Mouse (Mus musculus): ENCODE measurements around the gene Pgap2. TPM values are rescaled to one million over a fixed set of nuclear protein-coding genes. Genes with fewer than 3 reads are reported as not detected.
A peak's percentile ranks its signal among the peaks of the same experiment; 100 is the strongest.
"Not testable (repeated sequence)": the region's sequence is repeated elsewhere in the genome, so short reads cannot be mapped to it uniquely, and the experiment has no call there.

Gene Pgap2
- total and polyA plus RNA-seq, 3 experiments, result 18.3 to 38.5 (median 23.7) TPM

GRCm38 (mm10) chr7:102263020-102263419 lies 53.0 kb downstream of the Pgap2 start:
- Histone ChIP-seq H3K4me3 (replicated peaks in 1 of 3; ENCODE audit: low read depth in 2 of 3, low read length in 2 of 3, poor library complexity in 1 of 3) (no peak overlapping the region), H3K36me3 (replicated peaks in 1 of 2; ENCODE audit: control insufficient read depth in 1 of 2, insufficient read depth in 1 of 2, low read length in 1 of 2) (no peaks in the 10 kb centered on the region), H3K27ac (ENCODE audit: insufficient read depth, low read depth) (no peak overlapping the region), H3K27me3 (replicated peaks) (no peaks in the 10 kb centered on the region), H3K9me3 (replicated peaks; ENCODE audit: low read length) (no peaks in the 10 kb centered on the region), H3K4me2 (ENCODE audit: insufficient read depth, low read depth, poor library complexity, severe bottlenecking) (no peak overlapping the region), H3K4me1 (ENCODE audit: control insufficient read depth in 1 of 2, insufficient read depth in 2 of 2) (peaks cover 0 to 6% of the 10 kb centered on the region in 2 experiments; a peak in 1 of 4 replicates), H3K9ac (ENCODE audit: insufficient read depth, low read depth) (no peak overlapping the region), H3K79me2 (replicated peaks; ENCODE audit: control insufficient read depth, extremely low read depth, insufficient read depth, poor library complexity, severe bottlenecking) (no peaks in the 10 kb centered on the region)
- no peak for TF ChIP-seq NRF1 (IDR thresholded peaks at IDR 0.05; ENCODE audit: low read depth, low read length)
- no peak for TF ChIP-seq E2F4 (IDR thresholded peaks at IDR 0.05; ENCODE audit: insufficient replicate concordance, low read depth, low read length)
- no peak for TF ChIP-seq ZKSCAN1 (IDR thresholded peaks at IDR 0.05; ENCODE audit: borderline replicate concordance, low read depth, low read length)
- no peak for TF ChIP-seq ETS1 (conservative IDR thresholded peaks at IDR 0.05; ENCODE audit: low read depth, low read length)
- TF ChIP-seq RAD21 (IDR thresholded peaks at IDR 0.05; ENCODE audit: low read depth, low read length), result peak; percentile 32
- TF ChIP-seq CTCF (conservative IDR thresholded peaks at IDR 0.05 in 1 of 2, IDR thresholded peaks at IDR 0.05 in 1 of 2; ENCODE audit: low read depth in 2 of 2, low read length in 2 of 2), result peak in 1 of 2 experiments; percentile 51; a peak in 2 of 4 replicates
- TF ChIP-seq SMC3 (IDR thresholded peaks at IDR 0.05; ENCODE audit: low read depth, low read length), result peak; percentile 43
- no peak for DNase-seq (ENCODE audit: extremely low read depth)
- in situ Hi-C loops (cut with MboI; ENCODE audit: low pct_ligation_motif_present, low pct_unique_long_range_greater_than_20kb, low sequenced_read_pairs) (loop anchor here (25.0 kb wide), 1 partner anchor 601 kb away; the partner anchor contains the start of gene Clpb), dilution Hi-C loops (cut with MboI; ENCODE audit: extremely low pct_ligation_motif_present, extremely low pct_unique_long_range_greater_than_20kb, low sequenced_read_pairs) (no loop called here)

GRCm38 (mm10) chr7:102266021-102266400 lies 56.0 kb downstream of the Pgap2 start:
- in situ Hi-C loops (cut with MboI; ENCODE audit: low pct_ligation_motif_present, low pct_unique_long_range_greater_than_20kb, low sequenced_read_pairs), result loop anchor here (5.0 to 25.0 kb wide), 2 partner anchors 156 to 604 kb away; partner anchors contain the start of gene Clpb
- Histone ChIP-seq H3K4me1 (ENCODE audit: control insufficient read depth in 1 of 2, insufficient read depth in 2 of 2) (peaks cover 0 to 20% of the 10 kb centered on the region in 2 experiments; a peak in 2 of 4 replicates), H3K4me2 (ENCODE audit: insufficient read depth, low read depth, poor library complexity, severe bottlenecking) (peak overlapping the region; percentile 72; the same call in 1 of the 2 replicates), H3K9ac (ENCODE audit: insufficient read depth, low read depth) (peak overlapping the region; percentile 55; the same call in 1 of the 2 replicates)
- DNase-seq (ENCODE audit: extremely low read depth); H3K79me2 ChIP-seq (replicated peaks; ENCODE audit: control insufficient read depth, extremely low read depth, insufficient read depth, poor library complexity, severe bottlenecking); H3K9me3 ChIP-seq (replicated peaks; ENCODE audit: low read length); dilution Hi-C loops (cut with MboI; ENCODE audit: extremely low pct_ligation_motif_present, extremely low pct_unique_long_range_greater_than_20kb, low sequenced_read_pairs); H3K4me3 ChIP-seq (replicated peaks in 1 of 3; ENCODE audit: low read depth in 2 of 3, low read length in 2 of 3, poor library complexity in 1 of 3); H3K27ac ChIP-seq (ENCODE audit: insufficient read depth, low read depth); H3K27me3 ChIP-seq (replicated peaks); H3K36me3 ChIP-seq (replicated peaks in 1 of 2; ENCODE audit: control insufficient read depth in 1 of 2, insufficient read depth in 1 of 2, low read length in 1 of 2): not testable (repeated sequence)

GRCm38 (mm10) chr7:102266401-102267042 lies 56.5 kb downstream of the Pgap2 start:
- peaks cover 6% of the 10 kb centered on the region for H3K27me3 ChIP-seq (replicated peaks)
- H3K36me3 ChIP-seq (replicated peaks in 1 of 2; ENCODE audit: control insufficient read depth in 1 of 2, insufficient read depth in 1 of 2, low read length in 1 of 2), result peaks cover 0 to 5% of the 10 kb centered on the region in 2 experiments
- H3K4me3 ChIP-seq (replicated peaks in 1 of 3; ENCODE audit: low read depth in 2 of 3, low read length in 2 of 3, poor library complexity in 1 of 3), result peak overlapping the region; percentile 37 to 78 (median 64)
- H3K4me1 ChIP-seq (ENCODE audit: control insufficient read depth in 1 of 2, insufficient read depth in 2 of 2), result peaks cover 0 to 20% of the 10 kb centered on the region in 2 experiments; a peak in 2 of 4 replicates
- dilution Hi-C loops (cut with MboI; ENCODE audit: extremely low pct_ligation_motif_present, extremely low pct_unique_long_range_greater_than_20kb, low sequenced_read_pairs), result no loop called here
- H3K9me3 ChIP-seq (replicated peaks; ENCODE audit: low read length), result no peaks in the 10 kb centered on the region
- peak overlapping the region; percentile 72 for H3K4me2 ChIP-seq (ENCODE audit: insufficient read depth, low read depth, poor library complexity, severe bottlenecking)
- DNase-seq (ENCODE audit: extremely low read depth), result peak; percentile 71
- no peaks in the 10 kb centered on the region for H3K79me2 ChIP-seq (replicated peaks; ENCODE audit: control insufficient read depth, extremely low read depth, insufficient read depth, poor library complexity, severe bottlenecking)
- in situ Hi-C loops (cut with MboI; ENCODE audit: low pct_ligation_motif_present, low pct_unique_long_range_greater_than_20kb, low sequenced_read_pairs), result loop anchor here (5.0 to 25.0 kb wide), 2 partner anchors 156 to 604 kb away; partner anchors contain the start of gene Clpb
- peak overlapping the region; percentile 77 for H3K27ac ChIP-seq (ENCODE audit: insufficient read depth, low read depth)
- peak overlapping the region; percentile 55 for H3K9ac ChIP-seq (ENCODE audit: insufficient read depth, low read depth)
- TF ChIP-seq JUND (conservative IDR thresholded peaks at IDR 0.05; ENCODE audit: low read depth, low read length) (no peak), NRF1 (IDR thresholded peaks at IDR 0.05; ENCODE audit: low read depth, low read length) (no peak), IRF4 (IDR thresholded peaks at IDR 0.05; ENCODE audit: low read depth, low read length) (no peak), SMC3 (IDR thresholded peaks at IDR 0.05; ENCODE audit: low read depth, low read length) (no peak), ELF1 (IDR thresholded peaks at IDR 0.05; ENCODE audit: low read depth, low read length) (peak; percentile 54; the same call in 1 of the 2 replicates), ETS1 (conservative IDR thresholded peaks at IDR 0.05; ENCODE audit: low read depth, low read length) (no peak), MAFK (IDR thresholded peaks at IDR 0.05; ENCODE audit: insufficient replicate concordance, low read length) (no peak), CHD1 (IDR thresholded peaks at IDR 0.05; ENCODE audit: low read depth, low read length) (no peak), UBTF (IDR thresholded peaks at IDR 0.05; ENCODE audit: low read depth, low read length) (0 out of 2 replicates have a peak, but pooled peaks have one; percentile 30), ZMIZ1 (IDR thresholded peaks at IDR 0.05; ENCODE audit: low read depth, low read length) (peak; percentile 45; the same call in 1 of the 2 replicates), POLR2AphosphoS2 (IDR thresholded peaks at IDR 0.05; ENCODE audit: low read depth, low read length) (no peak), ZKSCAN1 (IDR thresholded peaks at IDR 0.05; ENCODE audit: borderline replicate concordance, low read depth, low read length) (no peak), JUN (IDR thresholded peaks at IDR 0.05; ENCODE audit: insufficient read depth, low read depth, low read length) (no peak), USF2 (conservative IDR thresholded peaks at IDR 0.05; ENCODE audit: low read depth, low read length) (no peak), NELFE (IDR thresholded peaks at IDR 0.05; ENCODE audit: low read depth, low read length) (0 out of 2 replicates have a peak, but pooled peaks have one; percentile 6), GABPA (IDR thresholded peaks at IDR 0.05; ENCODE audit: insufficient replicate concordance, low read depth, low read length) (no peak), TBP (conservative IDR thresholded peaks at IDR 0.05; ENCODE audit: low read depth, low read length) (0 out of 2 replicates have a peak, but pooled peaks have one; percentile 42), SIN3A (IDR thresholded peaks at IDR 0.05; ENCODE audit: low read length) (no peak), MXI1 (IDR thresholded peaks at IDR 0.05; ENCODE audit: low read depth, low read length) (no peak), E2F4 (IDR thresholded peaks at IDR 0.05; ENCODE audit: insufficient replicate concordance, low read depth, low read length) (no peak)
